Mouse (Mus musculus) left cerebral cortex, postnatal 10 days (tissue): Measurements from ENCODE around the gene Rac3. TPM values are rescaled to one million over a fixed set of nuclear protein-coding genes. Genes with fewer than 3 reads are reported as not detected.
"Not testable (repeated sequence)": the region's sequence is repeated elsewhere in the genome, so short reads cannot be mapped to it uniquely, and the experiment has no call there.

Experiments
- DNase-seq, 2 experiments: peaks; one replicate each; pipeline ENCODE4 v3.0.0; 2021 to 2022; ENCODE audit warnings: low spot score in 2 of 2, mixed read lengths in 1 of 2; ENCODE audit errors: extremely low spot score in 1 of 2
- intact Hi-C: fragments of 180-260 bp; cut with DNase I; formaldehyde crosslinking; loops from one replicate; pipeline ENCODE4 v1.15.1; 2025
- total RNA-seq, 2 experiments: library from RNA; stranded (reverse); gene quantifications; 2 replicates each; pipeline ENCODE4 v1.2.3; 2021

Gene Rac3
- total RNA-seq, 2 experiments from 2014 or later = 265 to 293 TPM

DNA sequence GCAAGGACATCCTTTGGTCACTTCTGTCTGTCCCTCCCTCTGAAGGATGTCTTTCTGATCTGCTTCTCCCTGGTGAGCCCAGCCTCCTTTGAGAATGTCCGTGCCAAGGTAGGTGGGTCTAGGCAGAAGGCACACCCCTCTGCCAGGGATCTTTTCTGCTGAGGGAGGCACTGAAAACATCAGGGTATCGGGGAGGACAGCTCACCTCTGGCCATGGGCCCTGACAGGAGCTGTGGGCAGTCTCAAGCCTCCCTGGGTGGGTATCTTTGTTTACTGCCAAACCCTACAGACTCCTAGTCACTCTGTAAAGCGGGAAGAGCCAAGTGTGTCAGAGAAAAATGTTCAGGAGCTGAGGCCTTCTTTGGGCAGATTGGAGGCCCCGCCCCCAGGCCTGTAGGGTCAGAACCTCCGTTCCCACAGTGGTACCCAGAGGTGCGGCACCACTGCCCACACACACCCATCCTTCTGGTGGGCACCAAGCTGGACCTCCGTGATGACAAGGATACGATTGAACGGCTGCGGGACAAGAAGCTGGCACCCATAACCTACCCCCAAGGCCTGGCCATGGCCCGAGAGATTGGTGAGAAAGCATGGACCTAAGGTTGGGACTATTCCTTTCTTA lies 1.6 kb downstream of the Rac3 start:
- intact Hi-C loops = no loop called here

DNA sequence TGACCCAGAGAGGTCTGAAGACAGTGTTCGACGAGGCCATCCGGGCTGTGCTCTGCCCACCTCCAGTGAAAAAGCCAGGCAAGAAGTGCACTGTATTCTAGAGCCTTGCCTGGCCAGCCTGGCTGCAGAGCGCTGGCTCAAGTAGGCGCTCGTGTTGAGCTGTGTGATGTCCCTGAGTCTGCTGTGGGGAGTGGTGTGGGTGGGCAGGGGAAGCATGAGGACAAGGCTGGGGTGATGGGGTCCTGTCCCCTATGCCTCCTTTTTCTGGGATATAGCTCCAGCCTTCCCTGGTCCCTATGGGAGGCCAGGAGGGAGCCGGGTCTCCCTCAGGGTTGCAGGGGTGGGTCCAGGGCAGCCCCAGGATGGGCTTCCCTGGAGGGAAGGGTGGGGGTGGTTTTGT lies 2.2 kb downstream of the Rac3 start:
- DNase-seq = no peak
- intact Hi-C loops = no loop called here

More for the DNA sequence above, 1.6 kb downstream of the Rac3 start:
- DNase-seq = peak in 1 of 2 experiments; percentile 28

- no peak for DNase-seq
- intact Hi-C loops = no loop called here
These were observed 5.2 kb downstream of the Rac3 start for GRCm38 (mm10) chr11:120726243-120727168.

DNA sequence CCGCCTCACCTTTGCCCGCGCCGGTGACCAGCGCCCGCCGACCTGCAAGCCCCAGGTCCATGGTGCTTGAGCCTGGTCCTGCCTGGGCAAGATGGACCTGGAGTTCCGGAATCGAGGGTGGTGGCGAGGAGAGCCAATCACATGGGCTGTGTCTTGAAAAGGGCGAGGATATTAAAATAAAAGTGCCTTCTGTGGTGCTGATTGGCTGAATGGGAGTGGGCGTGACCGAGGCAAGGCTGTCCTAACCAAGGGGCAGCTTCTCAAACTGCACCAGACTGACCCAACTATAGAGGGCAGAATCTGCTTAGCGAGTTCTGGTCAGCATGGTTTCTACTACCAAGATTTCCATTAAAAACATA lies 5.9 kb downstream of the Rac3 start, which contains the start of gene Dcxr:
Dcxr (minus strand) TSS at position 113 of the 359 bp plus-strand sequence.
- intact Hi-C loops = no loop called here
- DNase-seq = peak; percentile 73 to 91

DNA sequence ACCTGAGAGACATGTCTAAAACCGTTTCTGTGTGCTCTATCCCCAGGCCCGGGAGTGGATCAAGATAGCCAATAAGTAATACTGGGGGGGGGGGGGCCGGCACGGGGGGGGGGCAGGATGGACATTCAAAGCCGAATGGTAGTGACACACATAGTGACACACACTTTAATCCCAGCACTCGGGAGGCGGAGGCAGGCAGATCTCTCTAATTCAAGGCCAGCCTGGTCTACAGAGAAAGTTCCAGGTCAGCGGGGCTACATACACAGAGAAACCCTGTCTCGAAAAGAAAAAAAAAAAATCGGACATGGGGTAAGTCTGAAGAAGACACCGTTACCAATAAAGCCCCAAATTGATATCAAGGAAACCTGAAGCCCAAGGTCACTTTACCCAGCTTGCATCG lies 6.3 kb downstream of the Rac3 start:
- intact Hi-C loops = no loop called here
- no peak for DNase-seq

DNA sequence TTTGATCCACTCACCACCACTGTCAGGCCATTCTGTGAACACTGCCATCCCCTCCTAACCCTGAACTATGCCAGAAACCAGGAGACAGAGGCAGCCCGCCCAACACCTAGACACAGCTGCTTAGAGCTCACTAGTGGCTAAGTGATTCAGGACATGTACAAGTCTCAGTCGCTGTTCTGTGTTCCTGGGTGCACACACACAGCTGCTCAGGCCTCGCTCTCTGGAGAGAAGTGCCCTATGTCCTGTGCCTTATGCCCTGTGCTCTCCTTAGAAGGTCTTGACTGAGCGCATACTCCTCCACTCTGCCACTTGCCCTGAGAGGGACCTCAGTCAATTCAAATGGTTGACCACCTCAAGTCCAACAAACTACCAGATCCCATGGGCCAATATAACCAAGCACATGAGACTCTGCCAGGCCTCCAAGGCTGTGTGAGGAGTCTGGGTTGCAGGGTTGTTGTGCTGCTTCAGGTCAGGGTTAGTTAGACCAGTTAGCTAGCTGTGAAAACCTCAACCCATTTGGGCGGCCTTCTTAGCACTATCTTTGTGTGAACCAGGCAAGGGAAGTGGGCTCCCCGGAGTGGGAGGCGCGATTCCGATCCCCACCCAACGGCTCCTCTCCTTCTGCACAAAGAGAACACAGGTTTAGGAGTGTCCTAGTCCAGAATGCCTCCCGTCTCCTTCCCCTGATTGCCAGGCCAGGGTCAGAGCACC lies 7.4 kb downstream of the Rac3 start:
- DNase-seq = no peak
- intact Hi-C loops = no loop called here

DNA sequence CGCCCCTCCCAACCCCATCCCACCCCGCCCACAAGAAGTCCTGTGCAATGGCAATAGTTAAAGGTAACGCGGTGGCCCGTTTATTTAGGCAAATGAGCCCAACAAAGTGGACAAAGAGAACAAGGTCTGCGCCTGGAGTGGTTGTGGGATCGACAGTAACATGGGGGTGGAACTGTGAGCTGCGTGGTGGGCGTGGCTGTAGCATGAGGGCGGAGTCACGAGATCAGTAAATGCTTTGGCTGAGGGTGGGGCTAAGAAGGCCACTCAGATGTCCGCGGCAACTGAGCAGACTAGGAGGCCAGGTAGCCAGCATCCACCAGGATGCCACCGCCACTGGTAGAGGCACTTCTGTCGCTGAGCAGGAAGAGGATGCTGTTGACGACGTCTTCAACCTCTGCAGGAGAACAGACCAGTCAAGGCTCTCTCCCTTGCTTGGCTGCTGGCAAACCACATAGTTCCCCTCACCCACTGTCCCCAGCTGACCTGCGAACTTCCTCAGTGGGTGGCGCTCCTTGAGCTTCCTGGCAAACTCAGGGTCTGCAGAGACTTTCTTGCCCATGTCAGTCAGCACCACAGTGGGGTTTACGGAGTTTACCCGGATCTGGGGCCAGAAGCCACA lies 8.3 kb downstream of the Rac3 start:
- intact Hi-C loops = not testable (repeated sequence)
- DNase-seq = peak in 1 of 2 experiments; percentile 63

GRCm38 (mm10) chr11:120730331-120730870 lies 9.1 kb downstream of the Rac3 start:
- DNase-seq = no peak
- intact Hi-C loops = no loop called here

GRCm38 (mm10) chr11:120731395-120731794 lies 10.1 kb downstream of the Rac3 start:
- no peak for DNase-seq
- intact Hi-C loops = no loop called here

- DNase-seq = no peak
- intact Hi-C loops = no loop called here
These were observed 10.8 kb downstream of the Rac3 start, which contains the start of gene Cbr2 for GRCm38 (mm10) chr11:120731858-120732680. Gene Cbr2, minus strand, starts transcription at chr11:120732114.

DNA sequence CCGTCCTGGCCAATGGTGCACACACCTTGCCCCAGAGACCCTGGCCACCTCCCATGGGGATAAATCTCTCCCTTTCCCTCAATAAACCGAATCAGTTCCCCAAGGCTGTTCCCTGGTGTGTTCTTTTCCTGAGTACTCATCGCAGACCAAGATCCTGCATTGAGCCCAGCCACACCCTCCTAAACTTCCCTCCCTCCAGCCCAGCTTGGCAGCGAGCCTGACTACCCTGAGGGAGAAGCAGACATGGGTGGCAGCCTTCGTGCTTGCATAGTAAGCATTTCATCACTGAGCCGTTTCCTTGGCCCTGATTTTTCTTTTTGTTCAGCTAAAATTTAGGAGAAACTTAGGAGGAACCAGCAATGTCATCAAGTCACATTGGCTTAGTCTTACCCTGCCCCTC lies 12.3 kb downstream of the Rac3 start:
- intact Hi-C loops = no loop called here
- peak in 1 of 2 experiments; percentile 65 for DNase-seq

GRCm38 (mm10) chr11:120736424-120736823 lies 15.2 kb downstream of the Rac3 start:
- no peak for DNase-seq
- intact Hi-C loops = no loop called here

- intact Hi-C loops = no loop called here
These were observed 19.7 kb downstream of the Rac3 start for GRCm38 (mm10) chr11:120740981-120741380.

DNA sequence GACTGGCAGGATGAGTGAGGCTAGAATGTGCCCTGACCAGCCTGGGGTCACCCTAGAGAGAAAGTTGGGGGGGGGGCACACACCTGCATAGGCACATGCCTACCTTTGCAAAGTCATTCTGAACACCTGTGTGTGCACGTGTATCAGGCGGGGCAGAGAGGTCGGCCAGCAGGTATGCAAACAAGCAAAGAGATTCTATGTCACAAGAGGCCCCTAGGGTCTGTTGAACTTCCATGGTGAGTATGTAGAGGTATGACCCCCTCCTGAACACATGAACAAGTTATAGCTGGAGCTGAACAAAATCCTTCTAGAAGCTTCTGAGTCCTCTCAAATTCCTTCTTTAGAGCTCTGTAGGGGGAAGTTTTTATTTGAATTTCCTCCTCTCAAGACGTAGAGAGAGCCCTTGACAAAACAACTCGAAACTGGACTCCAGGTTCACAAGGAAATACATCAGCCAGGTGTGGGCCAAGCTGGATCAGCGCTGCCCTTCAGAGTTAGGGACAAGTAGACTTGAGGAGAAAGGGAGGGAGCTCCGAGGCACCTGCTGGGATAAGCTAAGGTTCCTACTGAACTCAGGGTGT lies 22.9 kb downstream of the Rac3 start:
- intact Hi-C loops = no loop called here
- DNase-seq = no peak

More at GRCm38 (mm10) chr11:120740981-120741380, 19.7 kb downstream of the Rac3 start:
- no peak for DNase-seq

DNA sequence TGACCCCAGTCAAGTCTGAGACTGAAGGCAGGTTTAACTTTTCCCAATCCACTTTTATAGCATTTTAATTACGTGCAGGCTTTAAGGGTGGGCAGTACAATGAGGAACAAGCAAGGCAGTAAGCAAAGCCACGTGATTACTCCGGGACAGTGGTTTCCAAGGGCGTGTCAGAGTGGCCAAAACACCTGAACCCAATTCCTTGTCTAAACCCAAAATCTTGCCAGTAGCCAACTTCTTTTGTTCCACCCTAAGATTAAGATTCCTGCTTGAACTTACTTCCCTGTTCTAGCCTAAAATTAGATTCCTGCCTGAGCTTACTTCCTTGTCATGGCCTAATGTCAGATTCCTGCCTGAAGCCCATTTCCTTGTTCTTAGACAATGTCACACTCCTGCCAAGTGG lies 26.7 kb downstream of the Rac3 start:
- intact Hi-C loops = no loop called here

DNA sequence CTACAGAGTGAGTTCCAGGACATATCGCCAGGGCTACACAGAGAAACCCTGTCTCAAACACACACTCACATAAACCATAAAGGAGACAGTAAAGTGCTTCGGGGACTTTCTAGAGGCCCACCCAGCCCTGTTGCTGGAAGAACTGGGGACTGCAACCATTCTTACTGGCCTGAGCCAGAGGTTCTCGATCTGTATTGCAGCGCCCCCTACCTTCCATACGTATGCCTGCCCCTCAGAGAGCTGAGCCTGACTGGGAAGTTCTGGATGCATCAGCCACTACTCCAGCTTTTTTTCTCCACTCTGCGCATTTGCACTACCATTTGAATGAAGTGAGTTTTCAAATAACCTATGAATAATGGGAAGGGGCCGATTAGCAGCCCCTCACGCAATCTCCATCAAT lies 28.2 kb downstream of the Rac3 start:
- DNase-seq = no peak
- intact Hi-C loops = no loop called here

More for the DNA sequence above, 26.7 kb downstream of the Rac3 start:
- no peak for DNase-seq

GRCm38 (mm10) chr11:120751606-120752005 lies 30.3 kb downstream of the Rac3 start:
- no peak for DNase-seq
- intact Hi-C loops = no loop called here

- intact Hi-C loops = no loop called here
- DNase-seq = no peak
These were observed 39.0 kb downstream of the Rac3 start for GRCm38 (mm10) chr11:120760236-120760635.
